Mouse (Mus musculus): ENCODE results near the gene March10. TPM values are rescaled to one million over a fixed set of nuclear protein-coding genes. Genes with fewer than 3 reads are reported as not detected.

March10 gene
- polyA plus RNA-seq, 1 experiment = 471 TPM

DNA sequence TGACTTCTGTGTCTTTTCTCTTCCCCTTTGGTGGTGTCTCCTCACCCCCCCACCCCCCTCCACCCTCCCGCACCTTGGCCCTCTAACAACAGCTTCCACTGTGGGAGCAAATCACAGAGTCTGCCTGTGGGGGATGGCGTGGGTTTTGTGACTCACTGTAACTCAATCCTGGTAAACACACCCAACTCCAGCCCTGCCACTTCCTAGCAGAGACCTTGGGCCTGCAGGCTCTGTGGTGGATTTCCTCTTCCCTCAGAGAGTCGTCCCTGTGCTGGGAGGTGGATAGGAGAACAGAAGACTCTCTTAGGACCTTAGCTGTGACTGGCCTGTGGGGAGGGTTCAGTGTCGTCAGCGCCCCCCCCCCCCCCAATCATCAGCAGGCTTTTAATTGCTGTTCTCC lies 13.0 kb downstream of the March10 start:
- H3K27ac ChIP-seq (ENCODE audit: control insufficient read depth, insufficient read depth, low read depth, low read length) = no peak overlapping the region

DNA sequence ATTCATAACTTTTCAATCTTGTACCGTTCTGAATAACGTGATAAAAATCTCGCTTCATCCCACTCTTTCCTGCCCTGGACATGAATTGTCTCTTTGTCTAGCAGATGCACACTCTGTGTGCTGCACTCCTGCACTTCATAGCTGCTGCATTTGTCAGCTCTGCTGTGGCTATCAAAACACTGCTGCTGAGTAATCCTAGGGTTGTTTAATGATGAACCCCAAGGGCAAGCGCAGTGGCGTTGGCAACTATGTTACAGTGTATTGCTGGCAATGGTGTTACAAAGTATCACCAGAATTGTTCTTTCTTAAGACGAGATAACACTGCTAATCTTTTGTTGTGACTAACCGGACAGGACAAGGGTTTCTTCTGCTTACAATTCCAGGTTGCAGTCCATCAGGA lies 16.7 kb downstream of the March10 start:
- H3K36me3 ChIP-seq (ENCODE audit: control insufficient read depth, insufficient read depth, low read length) = no peaks in the 10 kb centered on the region
- TF ChIP-seq CTCF (IDR thresholded peaks at IDR 0.05; ENCODE audit: control insufficient read depth, insufficient read depth, insufficient replicate concordance, low read depth, low read length) (no peak), POLR2A (IDR thresholded peaks at IDR 0.05; ENCODE audit: control insufficient read depth, low read depth, low read length) (no peak)
- no peaks in the 10 kb centered on the region for H3K27me3 ChIP-seq (ENCODE audit: control insufficient read depth, insufficient read depth, low read length)
- no peak overlapping the region for H3K27ac ChIP-seq (ENCODE audit: control insufficient read depth, insufficient read depth, low read depth, low read length)
- no peak overlapping the region for H3K4me3 ChIP-seq (ENCODE audit: control insufficient read depth, low read depth, low read length)
- no peaks in the 10 kb centered on the region for H3K4me1 ChIP-seq (ENCODE audit: control insufficient read depth, insufficient read depth, low read length)

More for the DNA sequence above, 13.0 kb downstream of the March10 start:
- TF ChIP-seq POLR2A (IDR thresholded peaks at IDR 0.05; ENCODE audit: control insufficient read depth, low read depth, low read length) (no peak), CTCF (IDR thresholded peaks at IDR 0.05; ENCODE audit: control insufficient read depth, insufficient read depth, insufficient replicate concordance, low read depth, low read length) (no peak)
- Histone ChIP-seq H3K4me3 (ENCODE audit: control insufficient read depth, low read depth, low read length) (no peak overlapping the region), H3K36me3 (ENCODE audit: control insufficient read depth, insufficient read depth, low read length) (no peaks in the 10 kb centered on the region; the same call in 1 of the 2 replicates), H3K4me1 (ENCODE audit: control insufficient read depth, insufficient read depth, low read length) (no peaks in the 10 kb centered on the region), H3K27me3 (ENCODE audit: control insufficient read depth, insufficient read depth, low read length) (no peaks in the 10 kb centered on the region)

DNA sequence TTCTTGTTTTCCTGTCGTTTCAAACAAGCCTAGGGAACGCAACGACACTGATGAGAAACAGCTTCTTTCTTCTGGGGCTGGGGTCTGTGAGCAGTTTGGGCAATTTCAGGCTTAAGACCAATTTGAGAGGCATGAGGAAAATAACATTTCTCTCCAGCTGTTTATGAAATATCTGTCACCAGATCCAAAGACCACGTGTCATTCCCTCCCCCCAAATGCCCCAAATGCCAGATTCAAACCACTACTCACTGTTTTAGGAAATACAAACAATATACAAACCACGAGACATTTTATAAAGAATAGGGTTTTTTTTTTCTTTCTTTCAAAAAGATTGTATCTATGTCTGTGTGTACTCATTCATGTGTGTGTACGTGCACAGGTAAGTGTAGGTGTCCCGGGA lies 17.6 kb downstream of the March10 start:
- Histone ChIP-seq H3K4me1 (ENCODE audit: control insufficient read depth, insufficient read depth, low read length) (no peaks in the 10 kb centered on the region), H3K36me3 (ENCODE audit: control insufficient read depth, insufficient read depth, low read length) (no peaks in the 10 kb centered on the region), H3K4me3 (ENCODE audit: control insufficient read depth, low read depth, low read length) (no peak overlapping the region), H3K27me3 (ENCODE audit: control insufficient read depth, insufficient read depth, low read length) (no peaks in the 10 kb centered on the region), H3K27ac (ENCODE audit: control insufficient read depth, insufficient read depth, low read depth, low read length) (no peak overlapping the region)
- TF ChIP-seq CTCF (IDR thresholded peaks at IDR 0.05; ENCODE audit: control insufficient read depth, insufficient read depth, insufficient replicate concordance, low read depth, low read length) (no peak), POLR2A (IDR thresholded peaks at IDR 0.05; ENCODE audit: control insufficient read depth, low read depth, low read length) (no peak)

DNA sequence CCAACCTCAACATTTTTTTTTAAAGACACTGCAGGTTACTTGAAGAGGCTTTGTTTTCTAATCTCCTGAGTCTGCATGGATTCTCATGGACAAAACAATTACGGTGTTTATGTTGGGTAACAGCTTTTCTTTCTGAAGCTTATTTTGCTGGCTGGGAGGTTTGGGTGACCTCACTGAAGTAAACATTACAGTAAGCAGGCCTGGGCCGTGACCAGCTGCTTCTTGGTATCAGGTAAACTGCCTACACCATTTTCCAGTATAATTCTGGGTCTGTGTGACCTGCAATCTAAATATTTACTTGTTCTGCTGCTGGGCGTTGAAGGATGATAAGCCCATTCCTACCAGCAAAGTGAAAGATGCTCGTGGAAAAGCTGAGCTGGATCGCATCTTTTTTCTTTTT lies 30.1 kb downstream of the March10 start:
- TF ChIP-seq CTCF (IDR thresholded peaks at IDR 0.05; ENCODE audit: control insufficient read depth, insufficient read depth, insufficient replicate concordance, low read depth, low read length) (no peak), POLR2A (IDR thresholded peaks at IDR 0.05; ENCODE audit: control insufficient read depth, low read depth, low read length) (no peak)
- Histone ChIP-seq H3K27me3 (ENCODE audit: control insufficient read depth, insufficient read depth, low read length) (no peaks in the 10 kb centered on the region), H3K4me1 (ENCODE audit: control insufficient read depth, insufficient read depth, low read length) (no peaks in the 10 kb centered on the region), H3K4me3 (ENCODE audit: control insufficient read depth, low read depth, low read length) (no peak overlapping the region), H3K36me3 (ENCODE audit: control insufficient read depth, insufficient read depth, low read length) (no peaks in the 10 kb centered on the region), H3K27ac (ENCODE audit: control insufficient read depth, insufficient read depth, low read depth, low read length) (no peak overlapping the region)

DNA sequence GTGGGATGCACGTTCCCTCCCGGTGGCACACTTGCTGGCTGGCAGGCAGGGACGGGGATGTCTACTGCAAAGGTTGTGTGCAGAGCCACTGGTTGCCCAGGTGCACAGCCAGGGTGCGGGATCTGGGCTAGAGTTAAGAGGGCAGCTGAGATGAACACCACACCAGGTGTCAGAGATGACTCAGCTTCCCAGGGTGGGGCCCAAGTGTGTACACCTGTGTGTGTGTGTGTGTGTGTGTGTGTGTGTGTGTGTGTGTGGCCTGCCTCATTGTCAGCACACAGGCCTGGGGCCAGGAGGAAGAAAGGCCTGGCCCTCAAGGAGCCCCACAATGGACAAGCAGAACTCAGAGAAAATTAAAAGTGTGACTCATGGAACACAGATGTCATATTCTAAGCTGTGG lies 31.9 kb downstream of the March10 start:
- H3K27me3 ChIP-seq (ENCODE audit: control insufficient read depth, insufficient read depth, low read length) = no peaks in the 10 kb centered on the region
- H3K36me3 ChIP-seq (ENCODE audit: control insufficient read depth, insufficient read depth, low read length) = no peaks in the 10 kb centered on the region
- no peak overlapping the region for H3K4me3 ChIP-seq (ENCODE audit: control insufficient read depth, low read depth, low read length)
- no peak overlapping the region for H3K27ac ChIP-seq (ENCODE audit: control insufficient read depth, insufficient read depth, low read depth, low read length)
- no peak for TF ChIP-seq POLR2A (IDR thresholded peaks at IDR 0.05; ENCODE audit: control insufficient read depth, low read depth, low read length)
- no peak for TF ChIP-seq CTCF (IDR thresholded peaks at IDR 0.05; ENCODE audit: control insufficient read depth, insufficient read depth, insufficient replicate concordance, low read depth, low read length)
- H3K4me1 ChIP-seq (ENCODE audit: control insufficient read depth, insufficient read depth, low read length) = no peaks in the 10 kb centered on the region

DNA sequence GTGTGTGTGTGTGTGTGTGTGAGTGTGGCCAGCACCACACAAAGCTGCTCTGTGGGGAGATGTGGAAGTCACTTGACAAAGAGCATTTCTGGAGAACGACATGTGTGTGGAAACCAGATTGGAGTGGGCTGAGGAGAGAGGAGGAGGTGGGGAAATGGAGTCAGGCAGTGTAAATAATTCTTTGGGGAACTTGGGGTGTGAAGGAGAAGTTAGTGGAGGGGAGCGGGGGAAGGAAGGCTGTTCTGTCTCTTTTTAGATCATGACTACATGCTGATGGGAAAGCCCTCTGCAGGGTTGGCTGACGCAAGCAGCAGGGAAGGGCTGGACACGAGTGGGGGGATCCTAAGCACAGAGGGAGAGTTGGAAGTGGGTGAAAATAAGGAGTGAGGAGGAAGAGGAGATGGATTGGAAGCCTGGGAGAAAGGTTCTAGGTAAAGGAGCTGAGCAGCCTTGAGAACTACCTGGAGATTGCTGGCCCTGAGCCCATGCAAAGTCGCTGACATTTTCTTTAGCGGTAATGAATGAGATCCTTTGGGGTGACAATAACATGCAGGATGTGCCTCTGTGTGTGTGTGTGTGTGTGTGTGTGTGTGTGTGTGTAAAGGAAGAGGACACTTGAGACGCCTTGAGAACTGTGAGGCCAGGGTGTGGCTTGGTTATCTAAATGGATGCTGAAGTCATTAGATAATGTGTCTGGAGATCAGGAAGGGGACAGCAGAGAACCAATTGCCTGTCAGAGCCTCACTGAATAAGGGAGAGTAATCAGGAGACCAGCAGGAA lies 35.7 kb downstream of the March10 start:
- Histone ChIP-seq H3K27ac (ENCODE audit: control insufficient read depth, insufficient read depth, low read depth, low read length) (no peak overlapping the region), H3K36me3 (ENCODE audit: control insufficient read depth, insufficient read depth, low read length) (no peaks in the 10 kb centered on the region), H3K4me3 (ENCODE audit: control insufficient read depth, low read depth, low read length) (no peak overlapping the region), H3K27me3 (ENCODE audit: control insufficient read depth, insufficient read depth, low read length) (no peaks in the 10 kb centered on the region), H3K4me1 (ENCODE audit: control insufficient read depth, insufficient read depth, low read length) (no peaks in the 10 kb centered on the region)
- TF ChIP-seq CTCF (IDR thresholded peaks at IDR 0.05; ENCODE audit: control insufficient read depth, insufficient read depth, insufficient replicate concordance, low read depth, low read length) (no peak), POLR2A (IDR thresholded peaks at IDR 0.05; ENCODE audit: control insufficient read depth, low read depth, low read length) (no peak)

DNA sequence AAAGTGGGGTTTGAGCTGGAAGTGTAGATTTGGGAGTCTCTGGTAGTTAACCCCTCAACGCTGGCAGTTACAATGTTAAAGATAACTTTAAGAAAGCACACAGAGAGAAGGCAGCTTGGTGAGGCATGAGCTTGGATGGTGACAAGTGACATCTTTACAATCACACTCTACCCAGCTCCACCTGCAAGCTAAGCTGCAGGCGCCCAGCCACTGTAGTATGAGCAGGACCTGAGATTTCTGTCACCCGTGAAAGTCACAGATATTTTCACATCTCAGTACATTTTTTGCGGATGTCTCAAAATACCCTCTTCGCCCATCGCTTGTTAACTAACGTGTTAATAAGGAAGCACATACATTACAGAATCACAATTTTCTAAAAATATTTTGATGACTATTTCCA lies 36.6 kb downstream of the March10 start:
- no peak overlapping the region for H3K4me3 ChIP-seq (ENCODE audit: control insufficient read depth, low read depth, low read length)
- no peaks in the 10 kb centered on the region for H3K36me3 ChIP-seq (ENCODE audit: control insufficient read depth, insufficient read depth, low read length)
- H3K27ac ChIP-seq (ENCODE audit: control insufficient read depth, insufficient read depth, low read depth, low read length) = no peak overlapping the region
- H3K4me1 ChIP-seq (ENCODE audit: control insufficient read depth, insufficient read depth, low read length) = no peaks in the 10 kb centered on the region
- TF ChIP-seq CTCF (IDR thresholded peaks at IDR 0.05; ENCODE audit: control insufficient read depth, insufficient read depth, insufficient replicate concordance, low read depth, low read length) = no peak
- no peak for TF ChIP-seq POLR2A (IDR thresholded peaks at IDR 0.05; ENCODE audit: control insufficient read depth, low read depth, low read length)
- H3K27me3 ChIP-seq (ENCODE audit: control insufficient read depth, insufficient read depth, low read length) = no peaks in the 10 kb centered on the region

Data from testis, adult 2 months (tissue).